Mouse (Mus musculus) C2C12 (cell line): Measurements from ENCODE around the gene Usp37. TPM values are rescaled to one million over a fixed set of nuclear protein-coding genes. Genes with fewer than 3 reads are reported as not detected.

ENCODE experiments used
- H3K27me3 ChIP-seq: one replicate; pipeline ENCODE4 v1.6.1; 2011; ENCODE audit not compliant: control insufficient read depth, insufficient read depth, insufficient read length
- H3K36me3 ChIP-seq: one replicate; pipeline ENCODE4 v1.6.1; 2011; ENCODE audit not compliant: control insufficient read depth, insufficient read depth
- H3K4me3 ChIP-seq: one replicate; pipeline ENCODE4 v1.5.1; 2011; ENCODE audit warnings: mild to moderate bottlenecking, control low read depth; ENCODE audit not compliant: poor library complexity, insufficient read depth, severe bottlenecking
- H3K79me2 ChIP-seq: one replicate; pipeline ENCODE4 v1.6.1; 2011; ENCODE audit not compliant: control insufficient read depth, insufficient read depth
- H3K79me3 ChIP-seq: one replicate; pipeline ENCODE4 v1.6.1; 2011; ENCODE audit warnings: low read depth, control low read depth
- H3ac ChIP-seq: one replicate; pipeline ENCODE3; 2011; ENCODE audit warnings: low read depth; ENCODE audit not compliant: control insufficient read depth, insufficient read length
- CEBPB ChIP-seq: IDR thresholded peaks from one replicate; pipeline ENCODE4 v1.6.1; 2011; ENCODE audit warnings: low read depth, mild to moderate bottlenecking, control low read depth, moderate library complexity
- CTCF ChIP-seq: IDR thresholded peaks from one replicate; pipeline ENCODE4 v1.5.1; 2011; ENCODE audit not compliant: control insufficient read depth, insufficient read depth, insufficient read length
- FOSL1 ChIP-seq: IDR thresholded peaks from one replicate; pipeline ENCODE4 v1.8.0; 2011; ENCODE audit warnings: mild to moderate bottlenecking, low read length; ENCODE audit not compliant: poor library complexity, insufficient read depth, severe bottlenecking
- MAX ChIP-seq: IDR thresholded peaks from one replicate; pipeline ENCODE4 v1.6.1; 2011; ENCODE audit warnings: mild to moderate bottlenecking, control low read depth
- MYOD1 ChIP-seq: IDR thresholded peaks from one replicate; pipeline ENCODE4 v1.6.1; 2011; ENCODE audit warnings: low read depth; ENCODE audit not compliant: control insufficient read depth, insufficient read length
- MYOG ChIP-seq: IDR thresholded peaks from one replicate; pipeline ENCODE4 v1.6.1; 2011; ENCODE audit not compliant: control insufficient read depth, insufficient read length; ENCODE audit errors: extremely low read depth
- USF1 ChIP-seq: IDR thresholded peaks from one replicate; pipeline ENCODE4 v1.6.1; 2011; ENCODE audit warnings: low read depth, mild to moderate bottlenecking, control low read depth, moderate library complexity
- polyA plus RNA-seq: library from polyadenylated mRNA; unstranded; fragments of >200 nt; fragmentation: generic; extraction: Trizol; gene quantifications from one replicate; pipeline ENCODE4 v1.2.1, GENCODE M21; 2012; ENCODE audit warnings: missing spikeins

The Usp37 gene
- polyA plus RNA-seq, 1 experiment, result 4.9 TPM

DNA sequence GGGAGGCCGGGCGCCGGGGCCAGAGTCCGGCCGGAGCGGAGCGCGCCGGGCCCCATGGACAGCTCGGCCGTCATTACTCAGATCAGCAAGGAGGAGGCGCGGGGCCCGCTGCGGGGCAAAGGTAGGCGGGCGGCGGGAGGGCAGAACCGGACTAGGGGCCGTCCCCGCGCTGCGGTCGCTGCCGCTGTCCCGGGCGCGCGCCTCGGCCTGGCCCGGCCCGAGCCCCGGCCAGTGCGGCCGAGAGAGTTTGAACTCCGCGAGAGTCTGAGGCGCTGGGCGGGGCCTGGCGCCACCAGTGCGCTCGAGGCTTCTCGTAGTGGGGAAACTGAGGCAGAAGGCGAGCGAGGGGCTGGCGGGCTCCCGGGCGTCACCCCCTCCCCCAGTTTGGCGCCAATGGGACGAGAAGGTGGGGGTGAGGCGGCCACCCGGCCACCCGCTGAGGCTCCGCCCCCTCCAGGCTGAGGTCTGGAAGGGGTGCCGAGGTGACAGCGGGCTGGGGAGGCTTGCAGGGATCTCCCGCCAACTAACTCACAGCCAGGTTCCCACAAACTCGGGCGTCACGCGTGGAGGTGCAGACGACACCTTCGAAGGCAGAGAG is 152.1 kb downstream of the Usp37 start:
- no peaks in the 10 kb centered on the region for H3K27me3 ChIP-seq
- H3K79me3 ChIP-seq, result peaks cover 25% of the 10 kb centered on the region
- H3K4me3 ChIP-seq, result peak overlapping the region; percentile 78
- H3K36me3 ChIP-seq, result peaks cover 22% of the 10 kb centered on the region
- TF ChIP-seq FOSL1 (no peak), MYOD1 (no peak), CTCF (no peak), CEBPB (no peak), MAX (no peak), USF1 (no peak), MYOG (no peak)
- H3ac ChIP-seq, result peak overlapping the region; percentile 95
- peaks cover 38% of the 10 kb centered on the region for H3K79me2 ChIP-seq

DNA sequence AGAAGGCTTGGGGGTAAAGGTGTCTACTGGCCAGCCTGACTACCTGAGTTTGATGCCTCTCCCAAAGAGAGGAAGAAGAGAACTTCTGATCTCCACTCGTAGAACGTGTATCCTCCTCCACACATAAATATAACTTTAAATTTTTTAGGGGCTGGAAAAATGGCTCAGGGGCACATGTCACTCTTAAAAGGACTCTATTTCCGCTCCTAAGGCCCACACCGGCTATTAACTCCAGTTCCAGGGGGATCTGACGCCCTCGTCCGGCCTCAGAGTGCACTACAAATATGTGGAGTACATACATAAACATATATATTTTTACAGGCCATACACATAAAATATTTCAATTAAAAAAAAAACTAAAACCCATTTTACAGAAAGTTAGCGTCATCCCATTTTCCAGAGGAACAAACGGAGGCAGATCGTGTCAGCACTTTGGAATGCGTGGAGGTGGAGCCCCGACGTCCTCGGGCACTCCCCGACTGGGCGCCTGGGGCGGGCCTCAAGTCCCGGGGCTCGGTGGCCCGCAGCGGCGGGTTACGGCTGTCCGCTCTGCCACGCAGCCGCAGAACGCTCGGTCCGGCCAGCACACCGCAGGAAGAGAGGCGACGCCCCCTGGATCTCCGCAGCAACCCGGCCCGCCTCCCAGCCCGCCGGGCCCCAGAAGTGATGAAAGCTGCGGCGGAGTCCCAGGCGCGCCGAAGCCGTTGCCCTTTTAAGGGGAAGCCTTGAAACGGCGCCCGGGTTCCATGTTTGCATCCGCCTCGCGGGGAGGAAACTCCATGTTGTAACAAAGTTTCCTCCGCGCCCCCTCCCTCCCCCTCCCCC is 152.9 kb downstream of the Usp37 start, which contains the start of gene Ctdsp1:
Ctdsp1 (plus strand) TSS at position 586 of the 825 bp plus-strand sequence.
- Histone ChIP-seq H3ac (peak within 1 kb of the TSS; percentile 95), H3K4me3 (peak within 1 kb of the TSS; percentile 78), H3K79me3 (peaks cover 25% of the 10 kb centered on the region), H3K79me2 (peaks cover 38% of the 10 kb centered on the region), H3K27me3 (no peaks in the 10 kb centered on the region), H3K36me3 (peaks cover 22% of the 10 kb centered on the region)
- TF ChIP-seq CEBPB (no peak), CTCF (no peak)

DNA sequence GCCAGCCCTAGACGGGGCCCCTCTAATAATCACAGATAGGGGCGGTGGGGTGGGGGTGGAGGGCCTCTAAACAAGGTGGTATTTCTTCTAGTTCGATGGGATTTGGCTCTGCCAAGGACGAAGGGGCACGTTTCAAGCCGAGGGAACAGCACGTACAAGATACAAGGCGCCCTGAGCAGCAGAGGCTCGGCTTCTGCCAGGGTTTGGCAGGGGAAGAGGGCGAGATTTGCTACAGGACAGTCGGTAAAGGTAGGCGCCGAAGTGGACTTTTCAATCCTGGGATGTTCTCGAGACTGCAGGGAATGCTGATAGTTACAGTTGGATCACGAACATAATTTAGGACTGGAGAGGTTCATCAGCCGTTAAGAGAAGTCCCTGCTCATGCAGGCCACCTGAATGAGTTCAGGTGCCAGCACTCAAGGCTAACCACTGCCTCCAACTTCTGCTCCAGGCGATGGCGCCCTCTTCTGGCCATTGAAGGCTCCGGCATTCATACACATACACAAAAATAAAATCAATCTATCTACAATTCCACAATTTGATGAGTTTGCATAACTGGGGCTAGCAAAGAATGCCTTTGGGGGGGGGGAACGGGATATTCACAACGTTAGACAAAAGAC is 153.7 kb downstream of the Usp37 start:
- Histone ChIP-seq H3ac (peak overlapping the region; percentile 36), H3K27me3 (no peaks in the 10 kb centered on the region), H3K79me2 (peaks cover 38% of the 10 kb centered on the region), H3K79me3 (peaks cover 25% of the 10 kb centered on the region), H3K4me3 (peak overlapping the region; percentile 19), H3K36me3 (peaks cover 22% of the 10 kb centered on the region)
- no peak for TF ChIP-seq USF1
- TF ChIP-seq CTCF, result peak; percentile 40

DNA sequence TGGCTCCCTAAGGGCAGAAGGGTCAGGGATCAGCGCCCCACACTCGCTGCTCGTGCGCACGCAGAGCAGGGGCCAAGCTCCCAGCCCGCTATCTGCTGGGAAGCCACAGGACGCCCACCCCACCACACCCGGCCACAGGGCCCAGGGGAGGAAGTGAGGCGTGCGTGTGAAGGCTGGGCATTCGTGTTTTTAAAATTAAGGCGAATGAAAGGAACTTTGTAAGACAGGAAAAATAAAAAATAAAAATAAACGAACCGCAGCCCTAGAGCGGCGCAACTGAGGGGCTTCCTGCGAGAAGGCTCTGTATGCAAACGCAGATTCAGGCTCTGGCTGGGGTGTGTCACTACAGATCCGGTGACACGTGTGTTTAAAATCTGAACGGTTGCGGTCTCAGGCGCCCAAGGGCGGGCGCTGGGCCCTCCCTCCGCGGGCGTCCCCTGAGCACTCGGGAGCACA is 154.2 kb downstream of the Usp37 start:
- TF ChIP-seq USF1 (no peak), MAX (peak; percentile 55), CEBPB (no peak), FOSL1 (no peak), MYOG (no peak), CTCF (no peak), MYOD1 (no peak)
- H3K27me3 ChIP-seq, result no peaks in the 10 kb centered on the region
- peaks cover 33% of the 10 kb centered on the region for H3K79me2 ChIP-seq

DNA sequence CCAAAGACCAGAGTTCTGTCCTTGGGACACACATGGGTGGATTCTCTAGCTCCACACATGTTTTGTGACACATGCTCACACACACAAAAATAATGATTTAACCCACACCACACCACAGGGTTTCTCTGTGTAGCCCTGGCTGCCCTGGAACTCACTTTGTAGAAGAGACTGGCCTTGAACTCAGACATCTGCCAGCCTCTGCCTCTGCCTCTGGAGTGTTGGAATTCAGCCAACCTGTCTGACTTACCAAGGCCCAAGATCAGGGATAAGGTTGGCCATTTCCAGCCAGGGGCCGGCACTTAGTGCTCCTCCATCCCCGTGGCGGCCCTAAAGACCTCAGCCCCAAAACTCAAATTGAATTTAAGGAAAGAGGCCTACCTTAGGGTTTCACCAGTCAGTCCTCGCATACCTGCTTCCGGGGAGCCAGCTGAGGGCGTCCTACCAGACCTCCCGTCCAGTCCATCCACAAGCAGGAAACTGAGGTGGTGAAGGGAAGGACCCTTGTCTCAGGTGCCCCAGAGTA is 155.6 kb downstream of the Usp37 start:
- Histone ChIP-seq H3ac (no peak overlapping the region), H3K79me3 (peaks cover 16% of the 10 kb centered on the region), H3K4me3 (no peak overlapping the region), H3K79me2 (peaks cover 19% of the 10 kb centered on the region), H3K36me3 (peaks cover 2% of the 10 kb centered on the region), H3K27me3 (no peaks in the 10 kb centered on the region)
- no peak for TF ChIP-seq MYOD1
- TF ChIP-seq MYOG, result no peak
- TF ChIP-seq CTCF, result no peak
- TF ChIP-seq USF1, result no peak
- no peak for TF ChIP-seq FOSL1
- no peak for TF ChIP-seq CEBPB

More for the DNA sequence above, 154.2 kb downstream of the Usp37 start:
- H3K79me3 ChIP-seq, result peaks cover 22% of the 10 kb centered on the region
- peak overlapping the region; percentile 73 for H3ac ChIP-seq
- peak overlapping the region; percentile 19 for H3K4me3 ChIP-seq
- peaks cover 16% of the 10 kb centered on the region for H3K36me3 ChIP-seq
